21 mouse cellular contexts compared by ENCODE assay signal in genomic region chr2:174470786-174471405, GRCm38 (mm10). TPM values are rescaled to one million over a fixed set of nuclear protein-coding genes. Genes with fewer than 3 reads are reported as not detected.
A peak's percentile ranks its signal among the peaks of the same experiment; 100 is the strongest.
DNase-seq lines count a peak whose midpoint lies in the region; ATAC-seq and TF ChIP-seq lines count a peak whose summit lies in the region.
"Had no signal": no experiment of that assay in that cellular context is flagged by ENCODE, and none has a peak within 500 bp of the region (broad histone marks: within the 10 kb centered on the region; RNA-seq: fewer than 3 reads in every experiment).

No protein-coding gene starts in this region.

- TF ChIP-seq POLR2A in liver, adult 2 months (IDR thresholded peaks at IDR 0.05; ENCODE audit: extremely low read depth, insufficient read depth, low read length), result no peak
- no peak for TF ChIP-seq POLR2A in small intestine, adult 2 months (IDR thresholded peaks at IDR 0.05; ENCODE audit: low read depth, low read length)

- H3K27ac ChIP-seq in liver, adult 2 months (replicated peaks; ENCODE audit: insufficient read depth, low read depth, low read length), result no peak overlapping the region
- H3K27ac ChIP-seq in intestine, embryonic 16.5 days (ENCODE audit: low read length), result no peak overlapping the region
- H3K27ac ChIP-seq in small intestine, adult 2 months (ENCODE audit: insufficient read depth, low read depth, low read length), result no peak overlapping the region
- H3K27ac ChIP-seq: forebrain, embryonic 10.5 days; hindbrain, embryonic 10.5 days; limb, embryonic 15.5 days; midbrain, embryonic 15.5 days had no signal

- H3K4me2 ChIP-seq in intestine, embryonic 16.5 days (ENCODE audit: low read depth, low read length), result peak overlapping the region; percentile 76; the same call in 1 of the 2 replicates
- H3K4me2 ChIP-seq: midbrain, embryonic 15.5 days had no signal

- no peaks in the 10 kb centered on the region for H3K27me3 ChIP-seq in erythroblast, embryonic 14.5 days (ENCODE audit: control insufficient read depth)
- no peaks in the 10 kb centered on the region for H3K27me3 ChIP-seq in liver, adult 2 months (ENCODE audit: control insufficient read depth, insufficient read depth, low read length)
- H3K27me3 ChIP-seq in intestine, embryonic 16.5 days (replicated peaks; ENCODE audit: control insufficient read depth, insufficient read depth, low read length), result no peaks in the 10 kb centered on the region
- H3K27me3 ChIP-seq in small intestine, adult 2 months (ENCODE audit: control insufficient read depth, insufficient read depth, low read length), result no peaks in the 10 kb centered on the region
- H3K27me3 ChIP-seq: limb, embryonic 15.5 days; midbrain, embryonic 15.5 days had no signal

- DNase-seq in liver, adult 2 months (ENCODE audit: extremely low read depth, low read depth, low spot score), result peak; percentile 16
- no peak for DNase-seq in liver
- no peak for DNase-seq in cerebellum, adult 11-12 months
- no peak for DNase-seq in kidney, adult 9 months
- DNase-seq: cerebellum, adult 11 months; cerebellum, postnatal 36 days; gastrocnemius, postnatal 36 days; kidney, adult 11 months; kidney, postnatal 25 days; layer of hippocampus, adult 9-11 months; lung, postnatal 4 days; right cerebral cortex, postnatal 14 days had no signal

- TF ChIP-seq CTCF in liver, adult 2 months (IDR thresholded peaks at IDR 0.05; ENCODE audit: low read depth, low read length), result no peak
- no peak for TF ChIP-seq CTCF in small intestine, adult 2 months (IDR thresholded peaks at IDR 0.05; ENCODE audit: extremely low read depth, insufficient read length, insufficient replicate concordance, low read depth, low read length)

- peaks cover 69% of the 10 kb centered on the region for H3K4me1 ChIP-seq in erythroblast, embryonic 14.5 days (ENCODE audit: control insufficient read depth)
- H3K4me1 ChIP-seq in liver, adult 2 months (ENCODE audit: control insufficient read depth, insufficient read depth, low read length), result peaks cover 3% of the 10 kb centered on the region
- peaks cover 23% of the 10 kb centered on the region for H3K4me1 ChIP-seq in intestine, embryonic 16.5 days (ENCODE audit: control insufficient read depth, insufficient read depth, low read length)
- H3K4me1 ChIP-seq in small intestine, adult 2 months (ENCODE audit: control insufficient read depth, insufficient read depth, insufficient read length, low read length), result peaks cover 25% of the 10 kb centered on the region

- H3K36me3 ChIP-seq in erythroblast, embryonic 14.5 days (ENCODE audit: control insufficient read depth), result peaks cover 64% of the 10 kb centered on the region
- H3K36me3 ChIP-seq in liver, adult 2 months (ENCODE audit: control insufficient read depth, insufficient read depth, low read length), result peaks cover 15% of the 10 kb centered on the region
- 0 out of 2 replicates have a peak, but pooled peaks cover 4% of the 10 kb centered on the region for H3K36me3 ChIP-seq in intestine, embryonic 16.5 days (ENCODE audit: control insufficient read depth, insufficient read depth, low read length)
- peaks cover 29% of the 10 kb centered on the region for H3K36me3 ChIP-seq in small intestine, adult 2 months (ENCODE audit: control insufficient read depth, insufficient read depth, low read length)

- H3K4me3 ChIP-seq in erythroblast, embryonic 14.5 days (replicated peaks), result peak overlapping the region; percentile 89
- no peak overlapping the region for H3K4me3 ChIP-seq in liver, adult 2 months (ENCODE audit: insufficient read depth, low read depth, low read length)
- H3K4me3 ChIP-seq in intestine, embryonic 16.5 days (ENCODE audit: low read length), result no peak overlapping the region
- H3K4me3 ChIP-seq in small intestine, adult 2 months (ENCODE audit: low read depth, low read length), result peak overlapping the region; percentile 9; the same call in 1 of the 2 replicates

- 79% methylated on average over 7 of the region's 7 CpGs for WGBS in liver, adult 2 months
- 88% methylated on average over 7 of the region's 7 CpGs for WGBS in intestine, embryonic 16.5 days
- 54% methylated on average over 7 of the region's 7 CpGs for WGBS in small intestine, adult 2 months

- H3K79me2 ChIP-seq in liver, adult 2 months (ENCODE audit: control insufficient read depth, insufficient read depth, low read length), result peaks cover 13% of the 10 kb centered on the region; the same call in 1 of the 2 replicates

- no peaks in the 10 kb centered on the region for H3K9me3 ChIP-seq in erythroblast, embryonic 14.5 days (ENCODE audit: control insufficient read depth, low read length)
- no peaks in the 10 kb centered on the region for H3K9me3 ChIP-seq in intestine, embryonic 16.5 days (ENCODE audit: control insufficient read depth, low read length)
- H3K9me3 ChIP-seq: forebrain, embryonic 10.5 days; hindbrain, embryonic 10.5 days; limb, embryonic 15.5 days; midbrain, embryonic 15.5 days had no signal

- ATAC-seq in erythroblast, adult 5-6 weeks (replicated peaks; ENCODE audit: low FRiP score, poor library complexity, severe bottlenecking), result no peak
- no peak for ATAC-seq in intestine, embryonic 16.5 days
- ATAC-seq: midbrain, embryonic 15.5 days had no signal

- H3K9ac ChIP-seq in liver, adult 2 months (ENCODE audit: low read depth, low read length), result no peak overlapping the region
- H3K9ac ChIP-seq in intestine, embryonic 16.5 days (ENCODE audit: low read depth, low read length), result no peak overlapping the region
- H3K9ac ChIP-seq: limb, embryonic 15.5 days; midbrain, embryonic 15.5 days had no signal

RNA-seq across cellular contexts. Expression of gene Prelid3b, which starts 2.0 kb away (rescaled TPM):
- 2.9 and 4.6 TPM in 2 replicates for polyA plus RNA-seq in erythroblast, embryonic 14.5 days (2012)
- total RNA-seq in erythroblast, adult 5-6 weeks (2015; ENCODE audit: low replicate concordance), result 30.3 and 40.0 TPM in 2 replicates
- total RNA-seq in erythroblast, adult 5-6 weeks (2017; ENCODE audit: low replicate concordance), result 44.6 and 48.1 TPM in 2 replicates
- 35.4 and 38.6 TPM in 2 replicates for total RNA-seq in liver, adult 2 months (2014; rRNA removed)
- polyA plus RNA-seq in liver, adult 2 months (2012; rRNA removed), result 24.5 and 30.7 TPM in 2 replicates
- 119 and 134 TPM in 2 replicates for polyA plus RNA-seq in intestine, embryonic 16.5 days (2015; fragmentation: Nextera tagmentation; extraction: Ambion mirVana)
- polyA plus RNA-seq in small intestine, adult 2 months (2012; rRNA removed), result 33.3 and 36.2 TPM in 2 replicates

RNA-seq across cellular contexts. Expression of gene Atp5e, which starts 7.0 kb away (rescaled TPM):
- 23.3 and 35.9 TPM in 2 replicates for polyA plus RNA-seq in erythroblast, embryonic 14.5 days (2012)
- total RNA-seq in erythroblast, adult 5-6 weeks (2015; ENCODE audit: low replicate concordance), result 128 and 133 TPM in 2 replicates
- total RNA-seq in erythroblast, adult 5-6 weeks (2017; ENCODE audit: low replicate concordance), result 99.0 and 117 TPM in 2 replicates
- 469 and 519 TPM in 2 replicates for total RNA-seq in liver, adult 2 months (2014; rRNA removed)
- polyA plus RNA-seq in liver, adult 2 months (2012; rRNA removed), result 502 and 633 TPM in 2 replicates
- polyA plus RNA-seq in intestine, embryonic 16.5 days (2015; fragmentation: Nextera tagmentation; extraction: Ambion mirVana), result 775 and 798 TPM in 2 replicates
- 157 and 303 TPM in 2 replicates for polyA plus RNA-seq in small intestine, adult 2 months (2012; rRNA removed)

RNA-seq across cellular contexts. Expression of gene Tubb1, which starts 20.4 kb away (rescaled TPM):
- polyA plus RNA-seq in erythroblast, embryonic 14.5 days (2012), result 0.27 and 0.31 TPM in 2 replicates
- total RNA-seq in erythroblast, adult 5-6 weeks (2015; ENCODE audit: low replicate concordance), result not detected in 2 replicates
- total RNA-seq in erythroblast, adult 5-6 weeks (2017; ENCODE audit: low replicate concordance), result 1.1 TPM in 2 replicates
- total RNA-seq in liver, adult 2 months (2014; rRNA removed), result 0.18 and 0.40 TPM in 2 replicates
- 0.07 and 0.33 TPM in 2 replicates for polyA plus RNA-seq in liver, adult 2 months (2012; rRNA removed)
- polyA plus RNA-seq in intestine, embryonic 16.5 days (2015; fragmentation: Nextera tagmentation; extraction: Ambion mirVana), result 1.1 and 1.4 TPM in 2 replicates
- not detected in 2 replicates for polyA plus RNA-seq in small intestine, adult 2 months (2012; rRNA removed)
- total RNA-seq: gastrocnemius, postnatal 36 days had no signal
- polyA plus RNA-seq: C2C12 had no signal

RNA-seq across cellular contexts. Expression of gene Ctsz, which starts 32.1 kb away (rescaled TPM):
- polyA plus RNA-seq in erythroblast, embryonic 14.5 days (2012), result 4.4 and 5.8 TPM in 2 replicates
- total RNA-seq in erythroblast, adult 5-6 weeks (2015; ENCODE audit: low replicate concordance), result 16.7 and 43.5 TPM in 2 replicates
- total RNA-seq in erythroblast, adult 5-6 weeks (2017; ENCODE audit: low replicate concordance), result 51.3 and 55.3 TPM in 2 replicates
- 235 and 279 TPM in 2 replicates for total RNA-seq in liver, adult 2 months (2014; rRNA removed)
- 308 and 389 TPM in 2 replicates for polyA plus RNA-seq in liver, adult 2 months (2012; rRNA removed)
- polyA plus RNA-seq in intestine, embryonic 16.5 days (2015; fragmentation: Nextera tagmentation; extraction: Ambion mirVana), result 381 and 448 TPM in 2 replicates
- polyA plus RNA-seq in small intestine, adult 2 months (2012; rRNA removed), result 253 and 363 TPM in 2 replicates

RNA-seq across cellular contexts. Expression of gene Nelfcd, which starts 55.3 kb away (rescaled TPM):
- polyA plus RNA-seq in erythroblast, embryonic 14.5 days (2012), result 8.3 and 8.7 TPM in 2 replicates
- total RNA-seq in erythroblast, adult 5-6 weeks (2015; ENCODE audit: low replicate concordance), result 6.9 and 17.3 TPM in 2 replicates
- 24.7 and 26.9 TPM in 2 replicates for total RNA-seq in erythroblast, adult 5-6 weeks (2017; ENCODE audit: low replicate concordance)
- total RNA-seq in liver, adult 2 months (2014; rRNA removed), result 17.3 and 19.4 TPM in 2 replicates
- 35.1 and 40.6 TPM in 2 replicates for polyA plus RNA-seq in liver, adult 2 months (2012; rRNA removed)
- 72.5 and 81.3 TPM in 2 replicates for polyA plus RNA-seq in intestine, embryonic 16.5 days (2015; fragmentation: Nextera tagmentation; extraction: Ambion mirVana)
- polyA plus RNA-seq in small intestine, adult 2 months (2012; rRNA removed), result 28.8 and 50.4 TPM in 2 replicates

Comparison
In these comparisons a context has a peak if more than half of its experiments do, and no peak if none do; other contexts are left out.
1. H3K4me3 ChIP-seq: peak in erythroblast, embryonic 14.5 days (single experiment) and small intestine, adult 2 months (single experiment); none in liver, adult 2 months (single experiment) and intestine, embryonic 16.5 days (single experiment).